Mouse (Mus musculus) E14TG2a.4 (cell line): ENCODE results near the gene Gadd45gip1.

ENCODE experiments used
- H3K27me3 ChIP-seq: 2 replicates; pipeline ENCODE4 v1.6.1; 2014; ENCODE audit warnings: low read length, control low read depth; ENCODE audit not compliant: insufficient read depth
- H3K36me3 ChIP-seq: 2 replicates; pipeline ENCODE4 v1.6.1; 2014; ENCODE audit warnings: low read length, control low read depth; ENCODE audit not compliant: insufficient read depth
- H3K4me1 ChIP-seq: replicated peaks from 2 replicates; pipeline ENCODE4 v1.6.1; 2014; ENCODE audit warnings: low read depth, low read length, control low read depth
- H3K4me3 ChIP-seq: replicated peaks from 2 replicates; pipeline ENCODE4 v1.5.1; 2014; ENCODE audit warnings: mild to moderate bottlenecking, low read length
- H3K9me3 ChIP-seq: 2 replicates; pipeline ENCODE4 v1.6.1; 2014; ENCODE audit warnings: low read length, control low read depth
- CTCF ChIP-seq: conservative IDR thresholded peaks from 2 replicates; pipeline ENCODE4 v1.5.1; 2014; ENCODE audit warnings: low read length
- NANOG ChIP-seq: IDR thresholded peaks from 2 replicates; pipeline ENCODE4 v1.6.1; 2014; ENCODE audit warnings: borderline replicate concordance, low read length, mixed read lengths
- POU5F1 ChIP-seq: IDR thresholded peaks from 2 replicates; pipeline ENCODE4 v1.6.1; 2014; ENCODE audit warnings: low read length, borderline replicate concordance

Gadd45gip1 gene

GRCm38 (mm10) chr8:84839875-84840247 is 8.5 kb downstream of the Gadd45gip1 start:
- peaks cover 88% of the 10 kb centered on the region for H3K36me3 ChIP-seq
- no peaks in the 10 kb centered on the region for H3K27me3 ChIP-seq
- H3K9me3 ChIP-seq, result no peaks in the 10 kb centered on the region
- TF ChIP-seq NANOG (no peak), POU5F1 (no peak), CTCF (no peak)
- peak overlapping the region; percentile 94 for H3K4me3 ChIP-seq
- peaks cover 70% of the 10 kb centered on the region for H3K4me1 ChIP-seq

GRCm38 (mm10) chr8:84840248-84840999 is 9.1 kb downstream of the Gadd45gip1 start, which contains the start of gene Rad23a:
Gene Rad23a (minus strand): TSS chr8:84840665.
- Histone ChIP-seq H3K27me3 (no peaks in the 10 kb centered on the region), H3K9me3 (no peaks in the 10 kb centered on the region), H3K4me3 (peak within 1 kb of the TSS; percentile 94), H3K36me3 (peaks cover 88% of the 10 kb centered on the region), H3K4me1 (peaks cover 72% of the 10 kb centered on the region)
- no peak for TF ChIP-seq POU5F1
- TF ChIP-seq CTCF, result no peak
- no peak for TF ChIP-seq NANOG

- Histone ChIP-seq H3K9me3 (no peaks in the 10 kb centered on the region), H3K36me3 (peaks cover 86% of the 10 kb centered on the region), H3K4me3 (no peak overlapping the region), H3K27me3 (no peaks in the 10 kb centered on the region), H3K4me1 (peaks cover 69% of the 10 kb centered on the region)
- no peak for TF ChIP-seq NANOG
- TF ChIP-seq CTCF, result no peak
- no peak for TF ChIP-seq POU5F1
Measured at GRCm38 (mm10) chr8:84841514-84841913, 10.2 kb downstream of the Gadd45gip1 start.

- Histone ChIP-seq H3K36me3 (peaks cover 56% of the 10 kb centered on the region), H3K4me1 (peaks cover 53% of the 10 kb centered on the region), H3K4me3 (peak overlapping the region; percentile 100), H3K9me3 (no peaks in the 10 kb centered on the region), H3K27me3 (no peaks in the 10 kb centered on the region)
- TF ChIP-seq POU5F1, result no peak
- TF ChIP-seq CTCF, result no peak
- no peak for TF ChIP-seq NANOG
Measured at GRCm38 (mm10) chr8:84844397-84845070, 13.2 kb downstream of the Gadd45gip1 start.

- TF ChIP-seq NANOG (no peak), CTCF (no peak), POU5F1 (no peak)
- Histone ChIP-seq H3K36me3 (peaks cover 55% of the 10 kb centered on the region), H3K4me1 (peaks cover 50% of the 10 kb centered on the region), H3K27me3 (no peaks in the 10 kb centered on the region), H3K4me3 (peak overlapping the region; percentile 100), H3K9me3 (no peaks in the 10 kb centered on the region)
Measured at GRCm38 (mm10) chr8:84845355-84846093, 14.2 kb downstream of the Gadd45gip1 start.

GRCm38 (mm10) chr8:84846094-84846721 is 14.9 kb downstream of the Gadd45gip1 start:
- H3K4me3 ChIP-seq, result peak overlapping the region; percentile 100

GRCm38 (mm10) chr8:84846722-84847572 is 15.6 kb downstream of the Gadd45gip1 start, which contains the start of gene Calr:
Gene Calr (minus strand): TSS chr8:84846934.
- Histone ChIP-seq H3K4me1 (peaks cover 50% of the 10 kb centered on the region), H3K36me3 (peaks cover 43% of the 10 kb centered on the region), H3K9me3 (no peaks in the 10 kb centered on the region), H3K4me3 (peak within 1 kb of the TSS; percentile 100), H3K27me3 (no peaks in the 10 kb centered on the region)
- TF ChIP-seq CTCF (no peak), NANOG (no peak), POU5F1 (no peak)

More at GRCm38 (mm10) chr8:84846094-84846721, 14.9 kb downstream of the Gadd45gip1 start:
- H3K27me3 ChIP-seq, result no peaks in the 10 kb centered on the region
- H3K9me3 ChIP-seq, result no peaks in the 10 kb centered on the region
- peaks cover 51% of the 10 kb centered on the region for H3K36me3 ChIP-seq
- TF ChIP-seq CTCF, result no peak
- H3K4me1 ChIP-seq, result peaks cover 50% of the 10 kb centered on the region
